Mouse (Mus musculus): ENCODE measurements around the gene Eftud2. TPM values are rescaled to one million over a fixed set of nuclear protein-coding genes. Genes with fewer than 3 reads are reported as not detected.

Eftud2 gene
- total RNA-seq, 2 experiments from 2014 or later: 39.2 to 40.5 TPM

DNA sequence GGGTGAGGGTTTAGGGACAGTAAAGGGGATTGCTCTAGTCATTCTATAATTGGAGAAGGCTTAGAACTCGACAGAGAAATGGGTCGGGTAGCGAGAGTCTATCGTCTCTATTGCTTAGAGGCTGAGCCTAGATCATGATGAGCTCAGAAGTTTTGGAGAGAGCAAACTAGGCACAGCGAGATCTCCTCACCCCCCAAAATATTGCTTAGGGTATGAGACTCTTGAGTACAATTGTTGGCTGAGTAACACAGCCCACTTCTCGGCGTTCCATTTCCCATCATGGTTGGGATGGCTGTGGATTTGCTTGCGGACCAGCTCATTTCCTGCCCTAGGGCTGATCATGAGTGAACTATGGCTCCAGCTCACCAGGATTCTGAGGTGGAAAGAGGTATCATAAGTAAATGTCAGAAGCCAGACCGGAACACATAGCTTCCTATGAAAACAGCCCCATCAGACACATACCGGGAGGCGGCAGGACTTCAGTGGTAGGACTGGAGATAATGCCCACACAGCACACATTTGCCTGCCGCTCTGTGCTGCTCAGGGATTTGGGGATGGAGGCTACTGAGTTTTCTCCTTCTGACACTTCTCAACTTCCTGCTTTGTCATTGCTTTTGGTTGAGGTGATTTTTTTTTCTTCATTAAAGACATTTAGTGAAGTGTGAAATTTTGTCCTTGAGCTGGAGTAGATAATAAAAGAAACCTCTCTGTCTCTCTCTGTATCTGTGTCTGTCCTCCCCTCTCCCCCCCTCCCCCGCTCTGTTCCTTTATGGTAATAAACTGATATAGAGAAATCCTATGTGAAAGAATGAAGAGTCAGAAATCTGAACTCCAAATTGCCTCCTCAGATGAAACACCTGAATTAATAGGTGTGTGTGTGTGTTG, 771 bp upstream of the Eftud2 start:
- DNase-seq: no peak
- intact Hi-C loops (cut with DNase I): no loop called here

DNA sequence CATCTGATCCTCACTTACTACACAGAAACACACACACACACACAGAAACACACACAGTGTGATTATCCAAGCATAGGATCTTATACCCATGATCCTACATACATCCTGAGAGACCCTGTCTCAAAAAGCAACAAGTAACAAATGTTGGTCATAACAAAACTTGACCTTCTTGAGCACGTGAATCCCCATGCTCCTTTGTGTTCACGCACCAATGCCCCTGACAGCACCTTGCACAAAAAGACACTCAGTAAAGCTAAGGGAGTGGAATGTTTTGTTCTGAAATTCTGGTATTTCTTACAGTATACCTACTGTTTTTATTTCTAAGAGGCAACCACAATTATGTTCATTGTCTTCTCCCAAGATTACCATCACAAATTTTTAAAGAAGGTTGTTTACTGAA, 1.2 kb downstream of the Eftud2 start:
- no peak for DNase-seq
- intact Hi-C loops (cut with DNase I): no loop called here

DNA sequence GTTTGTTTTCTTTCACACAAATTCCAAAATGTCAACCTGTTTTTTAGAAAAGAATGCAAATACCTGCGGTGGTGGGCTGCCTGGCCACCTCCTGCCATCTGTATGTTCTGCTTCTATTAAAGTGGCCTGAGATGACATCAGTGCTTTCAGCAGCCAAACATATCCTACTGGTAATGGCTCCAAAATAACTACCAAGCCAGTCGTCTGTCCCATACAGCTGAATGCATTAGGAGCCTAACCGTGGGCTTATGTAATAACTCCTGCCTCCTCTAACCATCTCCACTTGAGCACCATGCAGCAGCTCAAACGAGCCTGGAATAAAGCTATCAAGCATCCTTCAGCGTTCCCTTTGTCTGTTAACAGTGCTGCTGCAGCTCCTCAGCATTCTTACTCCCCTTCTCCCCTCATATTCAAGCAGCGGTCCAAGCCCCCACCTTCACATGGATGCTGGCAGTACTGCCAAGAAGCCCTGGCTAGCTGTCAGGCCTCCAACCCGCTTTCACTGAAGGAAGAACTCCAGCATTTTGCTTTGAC, 5.9 kb downstream of the Eftud2 start:
- DNase-seq: no peak
- intact Hi-C loops (cut with DNase I): no loop called here

DNA sequence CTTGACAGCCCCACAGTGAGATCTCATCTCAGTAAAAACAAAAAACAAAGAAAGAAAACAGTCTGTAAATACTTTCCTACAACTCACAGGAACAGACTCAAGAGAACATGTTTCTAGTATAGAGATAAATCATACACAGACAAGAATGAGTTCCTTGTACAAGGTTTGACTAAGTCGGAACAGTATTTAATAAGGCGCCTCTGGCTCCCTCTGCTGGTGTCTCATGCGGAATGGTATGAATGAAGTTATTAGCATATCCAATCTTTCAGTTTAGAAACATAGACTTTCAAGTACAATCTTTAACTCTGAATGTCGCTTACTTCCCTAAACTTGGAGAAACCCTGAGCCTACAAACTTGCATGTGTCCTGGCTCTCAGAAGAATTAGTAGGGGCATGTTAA, 16.5 kb downstream of the Eftud2 start:
- peak; percentile 71 to 82 for DNase-seq

DNA sequence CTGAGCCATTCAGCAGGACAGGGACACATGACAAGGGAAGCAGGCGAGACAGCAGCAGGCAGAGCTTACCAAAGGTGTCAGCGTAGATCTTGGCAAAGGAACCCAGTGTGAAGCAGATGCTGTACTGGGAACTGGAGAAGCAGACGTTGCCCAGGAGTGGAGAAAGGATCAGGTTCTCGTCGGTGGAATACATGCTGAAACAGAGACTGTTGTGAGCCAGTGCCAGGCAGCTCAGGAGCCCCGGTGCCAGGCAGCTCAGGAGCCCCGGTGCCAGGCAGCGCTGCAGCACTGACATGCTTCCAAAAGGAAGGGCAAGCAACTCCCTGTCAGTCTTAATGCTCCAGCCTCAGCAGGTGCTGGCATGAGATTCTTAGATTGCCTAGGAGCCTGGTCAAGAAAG, 20.9 kb downstream of the Eftud2 start:
- intact Hi-C loops (cut with DNase I): no loop called here
- no peak for DNase-seq

More for the DNA sequence above, 16.5 kb downstream of the Eftud2 start:
- intact Hi-C loops (cut with DNase I): loop anchor here (1.0 kb wide), 1 partner anchor 90 kb away; no protein-coding TSS in a partner anchor

DNA sequence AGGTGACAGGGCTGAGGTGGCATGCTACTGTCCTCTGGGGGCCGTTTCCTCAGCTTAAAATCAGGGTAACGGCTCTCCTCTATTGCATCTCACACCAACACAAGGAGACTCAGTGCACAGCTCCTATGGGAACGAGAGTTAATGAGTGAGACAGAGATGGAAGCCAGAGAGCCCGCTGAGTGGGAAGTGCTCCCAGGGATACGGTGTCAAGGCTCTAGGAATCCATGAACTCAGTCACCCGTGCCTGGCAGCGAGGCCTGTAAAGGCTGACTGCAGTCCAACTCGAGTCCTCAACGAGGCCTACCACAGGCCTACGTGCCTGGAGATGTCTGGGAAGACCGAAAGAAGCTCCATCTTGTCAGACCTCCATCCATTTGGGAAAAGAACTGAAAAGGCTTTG, 21.8 kb downstream of the Eftud2 start:
- intact Hi-C loops (cut with DNase I): no loop called here
- no peak for DNase-seq

DNA sequence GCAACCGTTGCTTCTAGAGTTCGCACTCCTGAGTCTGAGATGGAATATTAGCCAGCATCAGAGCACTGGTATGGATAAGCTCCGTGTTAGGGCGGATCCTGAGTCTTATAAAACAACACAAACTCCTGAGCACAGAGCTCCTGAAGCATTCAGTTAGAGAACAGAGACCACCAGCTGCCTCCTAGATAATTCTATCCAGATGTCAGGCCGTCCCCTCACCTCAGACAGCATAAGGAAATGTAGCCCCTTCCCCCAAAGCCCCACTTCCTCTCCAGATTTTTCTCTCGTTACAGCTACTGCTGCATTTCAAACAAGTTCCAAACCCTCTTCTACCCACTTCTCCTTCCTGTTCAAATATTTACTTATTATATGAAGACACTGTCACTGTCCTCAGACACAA, 24.8 kb downstream of the Eftud2 start:
- no peak for DNase-seq
- intact Hi-C loops (cut with DNase I): no loop called here

DNA sequence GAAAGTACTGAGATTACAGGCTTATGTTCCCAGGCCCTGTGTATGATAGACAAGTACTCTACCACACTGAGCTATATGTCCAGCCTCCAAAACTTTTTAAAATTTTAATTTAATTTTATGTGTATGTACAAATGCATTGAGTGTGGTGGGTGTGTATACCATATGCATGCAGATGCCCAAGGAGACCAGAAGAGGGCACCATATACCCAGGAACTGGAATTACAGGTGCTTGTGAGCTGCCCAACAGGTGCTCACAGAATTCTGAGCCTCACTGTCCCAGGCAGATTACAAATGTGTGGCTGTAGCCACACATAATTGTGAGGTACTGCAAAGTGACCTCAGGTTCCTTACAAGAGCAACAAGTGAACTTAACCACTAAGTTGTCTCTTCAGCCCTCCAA, 27.0 kb downstream of the Eftud2 start:
- intact Hi-C loops (cut with DNase I): no loop called here
- DNase-seq: no peak

DNA sequence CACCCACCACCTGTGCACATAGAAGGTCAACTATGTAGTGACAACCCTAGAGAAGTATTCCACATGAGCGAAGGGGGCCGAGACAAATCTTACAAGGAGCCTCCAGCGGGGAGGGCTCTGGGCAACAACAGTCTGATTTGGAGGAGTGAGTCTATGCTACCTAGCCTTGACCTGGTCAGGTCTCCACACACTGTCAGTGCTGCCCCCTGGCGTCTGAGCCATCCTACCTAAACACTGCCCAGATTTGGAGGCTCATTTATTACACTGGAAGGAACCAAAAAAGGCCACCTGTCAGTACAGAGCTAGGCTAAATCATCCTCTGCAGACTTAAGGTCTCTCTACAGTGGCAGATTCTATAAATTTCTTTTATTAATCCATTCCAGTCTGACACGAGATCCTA, 28.9 kb downstream of the Eftud2 start:
- intact Hi-C loops (cut with DNase I): loop anchor here (1.0 kb wide), 1 partner anchor 78 kb away; no protein-coding TSS in a partner anchor
- DNase-seq: peak; percentile 79 to 86

DNA sequence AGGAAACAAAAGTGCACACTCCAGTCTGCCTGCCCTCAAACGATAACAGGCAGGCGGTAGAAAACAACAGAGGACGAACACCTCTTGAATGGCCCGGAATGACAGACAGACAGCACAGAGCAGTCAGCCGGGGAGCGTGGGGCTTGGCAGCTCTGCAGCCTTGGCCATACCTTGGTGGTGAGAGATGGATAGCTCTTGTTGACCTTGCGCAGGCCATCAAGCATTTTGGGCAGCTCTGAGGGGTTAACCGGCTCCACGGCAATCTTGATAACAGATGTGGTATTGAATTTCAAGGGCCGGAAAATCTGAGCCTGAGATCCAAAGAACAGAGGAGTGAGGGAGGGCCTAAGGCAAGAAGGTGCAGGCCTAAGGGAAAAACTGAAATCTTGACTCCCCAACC, 34.9 kb downstream of the Eftud2 start:
- intact Hi-C loops (cut with DNase I): no loop called here
- no peak for DNase-seq

DNA sequence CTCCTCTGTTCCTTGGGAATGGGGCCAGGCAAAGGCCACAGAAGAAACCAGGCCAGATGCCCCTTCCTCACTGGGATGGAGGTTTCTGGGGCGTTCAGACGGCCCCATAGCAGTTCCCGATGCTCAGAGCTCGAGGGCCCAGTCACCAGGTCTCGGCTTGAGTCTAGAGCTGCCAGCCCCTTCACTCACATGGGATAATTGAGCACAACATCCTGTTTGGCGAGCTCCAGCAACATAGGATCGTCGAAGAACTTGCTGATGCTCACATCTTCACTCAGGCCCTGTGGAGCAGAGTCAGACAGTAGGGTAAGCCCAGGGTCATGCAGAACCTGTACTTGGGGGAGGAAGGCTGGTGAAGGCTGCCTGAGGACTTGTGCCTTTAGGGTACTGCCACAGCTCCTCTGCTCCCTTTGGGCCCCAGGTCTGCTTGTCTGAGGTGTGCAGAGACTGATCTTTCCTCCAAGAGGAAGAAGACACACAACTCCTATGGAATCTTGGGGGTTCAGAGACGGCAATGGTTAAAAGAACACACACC, 42.1 kb downstream of the Eftud2 start:
- intact Hi-C loops (cut with DNase I): no loop called here
- DNase-seq: no peak

DNA sequence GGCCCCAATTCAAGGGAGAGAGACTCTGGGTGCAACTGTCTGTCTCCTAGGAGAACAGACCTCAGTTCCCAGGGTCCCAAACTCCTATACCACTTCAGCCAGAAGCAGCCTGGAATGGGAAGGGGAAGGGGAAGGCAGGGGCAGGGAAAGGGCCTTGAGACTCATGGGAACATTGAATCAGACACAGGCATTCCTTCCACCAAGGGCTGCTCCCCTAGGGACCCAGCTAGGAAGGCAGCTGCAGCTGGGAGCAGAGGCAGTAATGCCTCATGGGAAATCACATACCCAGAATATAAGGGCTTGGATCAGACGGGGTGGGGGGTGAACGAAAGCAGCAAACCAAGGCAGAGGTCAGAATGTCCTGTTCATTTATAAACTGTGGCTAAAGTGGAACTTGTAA, 42.7 kb downstream of the Eftud2 start:
- intact Hi-C loops (cut with DNase I): no loop called here
- DNase-seq: peak; percentile 38 to 40

DNA sequence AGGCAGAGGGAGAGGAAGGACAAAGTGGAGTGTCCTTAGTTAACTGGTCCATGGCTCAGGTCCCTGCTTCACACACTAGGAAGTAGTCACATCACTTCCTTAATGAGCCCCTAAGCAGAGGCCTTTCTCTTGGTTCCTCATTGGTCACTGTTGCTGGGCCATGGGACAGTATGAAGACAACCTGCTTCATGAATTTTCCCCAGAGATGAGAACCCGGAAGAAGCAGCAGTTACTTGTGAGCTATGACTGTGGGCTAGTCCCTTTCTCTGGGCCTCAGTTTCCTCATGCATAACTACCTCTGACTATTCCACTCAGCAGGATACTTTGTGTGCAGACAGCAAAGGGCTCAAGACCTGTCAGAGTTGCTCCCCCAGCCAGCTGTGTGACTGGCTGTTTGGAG, 43.4 kb downstream of the Eftud2 start:
- intact Hi-C loops (cut with DNase I): no loop called here
- no peak for DNase-seq

DNA sequence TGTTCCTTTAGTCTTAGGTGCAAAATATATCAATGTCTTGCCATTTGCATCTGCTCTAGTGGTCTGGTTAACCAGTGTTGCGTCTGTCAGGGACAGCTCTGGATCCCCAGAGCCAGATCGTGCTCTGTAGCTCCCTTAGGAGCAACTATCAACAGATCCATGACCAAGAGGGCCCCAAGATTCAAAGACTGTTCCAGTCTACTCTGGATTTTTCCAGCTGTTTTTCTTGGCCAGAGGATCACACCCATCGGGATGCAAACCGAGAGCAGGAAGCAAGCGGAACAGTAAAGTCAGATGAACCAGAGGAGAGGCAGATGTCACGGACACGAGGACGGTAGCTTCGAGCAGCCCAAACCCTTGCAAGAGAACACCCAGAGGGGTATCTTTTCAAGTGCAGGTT, 44.6 kb downstream of the Eftud2 start:
- DNase-seq: no peak
- intact Hi-C loops (cut with DNase I): no loop called here

DNA sequence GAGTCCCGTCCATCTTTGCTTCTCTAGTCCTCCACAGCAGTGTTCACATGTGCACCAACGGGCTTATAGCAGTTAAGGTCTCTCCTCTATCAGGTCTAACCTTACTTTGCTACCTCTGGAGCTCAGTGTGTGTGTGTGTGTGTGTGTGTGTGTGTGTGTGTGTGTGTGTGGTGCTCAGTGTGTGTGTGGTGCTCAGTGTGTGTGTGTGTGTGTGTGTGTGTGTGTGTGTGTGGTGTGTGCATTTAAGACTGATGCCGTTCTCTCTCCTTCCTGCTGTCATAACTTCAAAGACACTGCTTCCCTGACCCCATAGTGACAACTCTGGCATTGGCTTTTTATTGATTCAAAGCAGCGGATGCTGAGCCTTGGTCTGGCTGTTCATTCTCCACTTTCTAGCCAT, 45.2 kb downstream of the Eftud2 start, which contains the start of gene Higd1b:
TSS of gene Higd1b (plus strand) at position 301 of the 400 bp plus-strand sequence.
- intact Hi-C loops (cut with DNase I): no loop called here
- DNase-seq: no peak

DNA sequence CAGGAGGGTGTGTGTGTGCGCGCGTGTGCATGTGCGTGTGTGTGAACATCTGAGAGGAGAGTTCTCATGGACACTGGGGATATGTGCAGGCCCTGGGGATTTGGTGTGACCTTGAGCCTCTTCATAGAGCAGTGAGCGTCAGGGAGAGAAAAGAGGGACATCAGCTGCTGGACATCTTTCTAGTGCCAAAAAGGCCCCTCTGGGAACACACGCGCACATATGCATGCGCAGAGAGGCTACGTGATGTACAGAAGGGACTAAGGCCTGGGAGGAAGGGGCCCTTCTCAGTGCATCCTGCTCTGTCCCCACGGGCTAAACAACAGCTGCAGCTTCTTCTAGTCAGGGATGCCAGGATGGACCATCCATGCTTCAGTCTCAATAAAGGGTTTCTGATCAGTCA, 46.6 kb downstream of the Eftud2 start:
- intact Hi-C loops (cut with DNase I): no loop called here
- peak; percentile 27 to 43 for DNase-seq

DNA sequence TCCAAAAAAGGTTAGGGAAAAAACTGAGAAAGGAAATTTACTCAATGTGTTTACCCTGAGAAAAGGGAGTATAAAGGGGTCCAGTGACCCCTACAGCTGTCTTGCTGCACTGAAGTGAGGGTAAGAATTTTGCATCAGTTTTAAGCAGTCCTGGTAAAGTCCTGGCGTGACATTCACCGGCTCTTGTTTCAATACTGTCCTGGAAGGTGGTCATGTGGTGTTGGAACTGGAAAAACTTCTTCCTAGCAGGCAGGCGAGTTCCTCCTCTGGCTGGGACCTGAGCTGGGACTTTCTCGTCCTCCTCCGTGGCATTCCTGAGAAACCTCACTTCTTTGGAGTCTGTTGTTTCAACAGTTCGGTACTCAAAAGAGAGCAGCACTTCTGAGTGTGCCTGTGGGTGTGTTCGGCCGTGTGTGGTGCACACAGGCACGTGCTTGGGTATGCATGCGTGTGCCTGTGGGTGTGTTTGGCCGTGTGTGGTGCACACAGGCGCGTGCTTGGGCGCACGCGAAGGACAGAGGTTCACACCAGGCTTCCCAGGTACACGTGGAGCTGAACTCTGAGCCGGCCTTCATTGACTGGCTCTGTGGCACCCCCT, 48.0 kb downstream of the Eftud2 start:
- intact Hi-C loops (cut with DNase I): no loop called here
- no peak for DNase-seq

DNA sequence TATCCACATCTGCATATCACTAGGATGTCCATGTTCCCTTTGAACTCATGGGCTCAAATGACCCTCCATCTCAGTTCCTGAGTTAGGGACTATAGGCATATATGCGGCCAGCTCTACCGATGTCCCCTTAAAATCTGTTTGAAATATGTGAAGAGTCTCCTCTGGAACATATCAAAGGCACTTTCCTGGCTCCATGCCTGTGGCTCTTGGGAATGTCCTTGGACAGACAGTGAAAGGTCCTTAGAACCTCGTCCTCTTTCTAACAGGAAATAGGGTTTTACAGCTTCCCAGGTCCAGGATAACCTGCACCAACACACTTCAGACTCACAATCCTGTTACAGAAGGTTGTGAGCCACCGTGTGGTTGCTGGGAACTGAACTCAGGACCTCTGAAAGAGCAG, 50.5 kb downstream of the Eftud2 start:
- intact Hi-C loops (cut with DNase I): no loop called here
- no peak for DNase-seq

DNA sequence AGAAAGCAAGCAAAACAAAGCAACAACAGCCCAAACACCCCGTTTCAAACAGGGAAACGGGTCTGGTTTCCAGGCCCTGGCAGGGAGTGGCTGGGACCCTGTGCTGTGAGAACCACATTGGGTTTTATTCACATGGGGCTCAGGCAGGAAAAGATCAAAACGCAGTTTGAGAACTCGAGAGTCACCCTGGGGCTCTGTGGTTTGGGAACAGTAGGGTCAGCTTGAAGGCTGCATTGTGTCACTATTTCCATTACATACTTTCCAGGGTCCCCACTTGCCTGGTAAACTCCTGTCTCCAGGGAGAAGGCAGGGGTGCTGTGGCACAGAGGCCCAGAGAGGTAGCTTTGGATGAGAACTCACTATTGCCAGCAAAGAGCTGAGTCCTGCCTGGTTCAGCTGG, 53.7 kb downstream of the Eftud2 start:
- intact Hi-C loops (cut with DNase I): no loop called here
- no peak for DNase-seq

DNA sequence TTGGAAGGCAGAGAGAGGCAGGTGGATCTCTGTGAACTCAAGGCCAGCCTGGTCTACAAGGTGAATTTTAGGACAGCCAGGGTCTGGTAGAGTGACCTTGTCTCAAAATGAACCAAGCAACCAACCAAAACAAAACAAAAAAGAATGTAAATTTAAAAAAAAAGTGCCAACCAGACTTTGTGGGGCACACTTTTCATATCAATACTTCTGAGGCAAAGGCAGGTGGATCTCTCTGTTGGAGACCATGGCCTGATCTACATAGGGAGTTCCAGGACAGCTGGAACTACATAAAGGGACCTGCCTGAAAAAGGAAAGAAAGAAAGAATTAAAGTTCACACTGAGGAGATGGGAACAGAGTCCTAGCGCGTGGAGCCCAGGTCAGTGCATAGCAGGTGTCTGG, 54.3 kb downstream of the Eftud2 start:
- no peak for DNase-seq

DNA sequence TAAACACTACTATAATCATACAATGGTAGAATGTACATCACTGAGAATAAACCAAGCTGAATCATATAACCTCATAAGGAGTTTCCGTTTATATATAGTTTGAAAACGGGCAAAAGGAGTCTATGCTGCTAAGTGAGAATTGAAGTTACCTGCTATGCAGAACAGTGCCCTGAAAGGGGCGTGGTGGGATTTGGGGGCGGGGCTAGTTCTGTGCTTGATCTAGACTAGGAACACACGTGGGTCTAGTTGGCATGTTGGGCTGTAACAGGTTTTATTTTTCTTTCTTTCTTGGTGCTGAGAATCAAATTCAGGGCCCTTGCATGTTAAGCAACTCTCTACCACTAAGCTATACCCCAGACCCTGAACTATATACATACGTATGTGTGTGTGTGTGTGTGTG, 59.6 kb downstream of the Eftud2 start:
- intact Hi-C loops (cut with DNase I): no loop called here
- no peak for DNase-seq

More for the DNA sequence above, 54.3 kb downstream of the Eftud2 start:
- intact Hi-C loops (cut with DNase I): no loop called here

All from heart, postnatal 14 days (tissue).